Comparison of ENCODE assay signal across 8 mouse cellular contexts in the genomic region with DNA sequence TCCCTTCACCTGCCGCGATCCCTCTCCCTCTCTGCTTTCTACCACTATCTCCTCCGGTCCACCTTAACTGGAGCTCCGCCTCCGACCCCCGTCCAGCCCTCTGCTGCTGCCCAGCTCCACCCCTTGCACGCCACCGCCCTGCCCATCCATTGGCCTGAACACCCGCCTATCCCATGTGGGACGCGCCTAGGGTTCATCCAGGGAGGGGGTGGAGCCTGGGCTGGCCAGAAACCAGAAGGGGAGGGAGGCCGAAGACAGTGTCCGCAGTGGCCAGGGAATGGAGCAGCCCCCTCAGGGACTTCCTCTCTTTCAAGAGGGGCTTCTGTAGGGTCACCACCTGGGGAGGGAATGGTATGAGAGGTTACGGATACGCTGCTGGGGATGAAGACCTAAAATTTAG. TPM values are rescaled to one million over a fixed set of nuclear protein-coding genes. Genes with fewer than 3 reads are reported as not detected.
DNase-seq lines count a peak whose midpoint lies in the region; ATAC-seq and TF ChIP-seq lines count a peak whose summit lies in the region.

No protein-coding gene starts in this region.

- under 1% methylated on average over 15 of the region's 15 CpGs for WGBS in forebrain, embryonic 11.5 days
- under 1% methylated on average over 15 of the region's 15 CpGs for WGBS in heart, embryonic 16.5 days
- under 1% methylated on average over 15 of the region's 15 CpGs for WGBS in liver, embryonic 14.5 days (ENCODE audit: insufficient replicate concordance)
- under 1% methylated on average over 15 of the region's 15 CpGs for WGBS in stomach, embryonic 15.5 days

- TF ChIP-seq EP300 in ES-Bruce4 (IDR thresholded peaks at IDR 0.05; ENCODE audit: insufficient read depth, low read depth, low read length) = peak; percentile 55; the same call in 1 of the 2 replicates
- TF ChIP-seq EP300 in liver, embryonic 14.5 days (IDR thresholded peaks at IDR 0.05; ENCODE audit: low read depth) = no peak

- H3K9me3 ChIP-seq in ES-Bruce4 (replicated peaks; ENCODE audit: control insufficient read depth, insufficient read depth, low read length, poor library complexity, severe bottlenecking) = no peaks in the 10 kb centered on the region
- no peaks in the 10 kb centered on the region for H3K9me3 ChIP-seq in forebrain, embryonic 11.5 days (ENCODE audit: control insufficient read depth, low read length)
- no peaks in the 10 kb centered on the region for H3K9me3 ChIP-seq in heart, embryonic 16.5 days (replicated peaks; ENCODE audit: control insufficient read depth, low read length)
- no peaks in the 10 kb centered on the region for H3K9me3 ChIP-seq in liver, embryonic 14.5 days (ENCODE audit: control insufficient read depth, low read length)
- H3K9me3 ChIP-seq in stomach, embryonic 15.5 days = no peaks in the 10 kb centered on the region

- peak; percentile 91 for DNase-seq in c-Kit-positive CD71-positive TER-119-positive erythroid progenitor cells, embryonic 14.5 days (ENCODE audit: low spot score)
- DNase-seq in forebrain, embryonic 11.5 days (ENCODE audit: low spot score) = peak; percentile 98
- peak; percentile 99 to 100 for DNase-seq in kidney, postnatal 36 days
- DNase-seq in liver, embryonic 14.5 days (ENCODE audit: low read depth in 3 of 3, low spot score in 3 of 3) = peak; percentile 88 to 90 (median 89)
- DNase-seq in neural tube, embryonic 10.5 days (ENCODE audit: extremely low spot score, low spot score) = peak; percentile 95

- H3K4me1 ChIP-seq in ES-Bruce4 (ENCODE audit: control insufficient read depth, insufficient read depth, low read length) = peaks cover 2% of the 10 kb centered on the region
- H3K4me1 ChIP-seq in forebrain, embryonic 11.5 days (replicated peaks; ENCODE audit: control insufficient read depth, insufficient read depth, low read length) = peaks cover 36% of the 10 kb centered on the region
- H3K4me1 ChIP-seq in heart, embryonic 16.5 days (ENCODE audit: control insufficient read depth, insufficient read depth, low read length) = peaks cover 28% of the 10 kb centered on the region
- peaks cover 9 to 22% of the 10 kb centered on the region in 2 experiments for H3K4me1 ChIP-seq in liver, embryonic 14.5 days (replicated peaks; ENCODE audit: control insufficient read depth in 2 of 2, insufficient read depth in 2 of 2, low read length in 1 of 2)
- H3K4me1 ChIP-seq in stomach, embryonic 15.5 days = peaks cover 37% of the 10 kb centered on the region

- no peaks in the 10 kb centered on the region for H3K36me3 ChIP-seq in ES-Bruce4 (ENCODE audit: control insufficient read depth, insufficient read depth, low read length, poor library complexity, severe bottlenecking)
- H3K36me3 ChIP-seq in forebrain, embryonic 11.5 days (ENCODE audit: control insufficient read depth, insufficient read depth, low read length) = no peaks in the 10 kb centered on the region
- no peaks in the 10 kb centered on the region for H3K36me3 ChIP-seq in heart, embryonic 16.5 days (ENCODE audit: control insufficient read depth, insufficient read depth)
- no peaks in the 10 kb centered on the region for H3K36me3 ChIP-seq in liver, embryonic 14.5 days (replicated peaks; ENCODE audit: control insufficient read depth, insufficient read depth, low read depth)
- H3K36me3 ChIP-seq in stomach, embryonic 15.5 days = no peaks in the 10 kb centered on the region

- peak overlapping the region; percentile 80; the same call in 1 of the 2 replicates for H3K27ac ChIP-seq in ES-Bruce4 (ENCODE audit: insufficient read depth, low read length)
- H3K27ac ChIP-seq in forebrain, embryonic 11.5 days (ENCODE audit: low read depth, low read length) = peak overlapping the region; percentile 71
- peak overlapping the region; percentile 97 for H3K27ac ChIP-seq in heart, embryonic 16.5 days (ENCODE audit: low read length)
- peak overlapping the region; percentile 51 for H3K27ac ChIP-seq in liver, embryonic 14.5 days
- peak overlapping the region; percentile 98 for H3K27ac ChIP-seq in stomach, embryonic 15.5 days

- H3K9ac ChIP-seq in ES-Bruce4 (ENCODE audit: low read depth, poor library complexity, severe bottlenecking) = peak overlapping the region; percentile 52
- peak overlapping the region; percentile 55 for H3K9ac ChIP-seq in forebrain, embryonic 11.5 days (ENCODE audit: low read length)
- peak overlapping the region; percentile 88 for H3K9ac ChIP-seq in heart, embryonic 16.5 days (ENCODE audit: low read length)
- peak overlapping the region; percentile 63 for H3K9ac ChIP-seq in liver, embryonic 14.5 days (replicated peaks)
- H3K9ac ChIP-seq in stomach, embryonic 15.5 days = peak overlapping the region; percentile 45

- H3K4me3 ChIP-seq in ES-Bruce4 (ENCODE audit: low read depth, low read length) = peak overlapping the region; percentile 84
- H3K4me3 ChIP-seq in forebrain, embryonic 11.5 days (ENCODE audit: low read depth, low read length) = peak overlapping the region; percentile 48
- peak overlapping the region; percentile 77 for H3K4me3 ChIP-seq in heart, embryonic 16.5 days (ENCODE audit: low read length)
- H3K4me3 ChIP-seq in liver, embryonic 14.5 days (ENCODE audit: insufficient read depth in 1 of 2, low read depth in 2 of 2, low read length in 2 of 2) = peak overlapping the region; percentile 61 to 67
- peak overlapping the region; percentile 64 for H3K4me3 ChIP-seq in stomach, embryonic 15.5 days (replicated peaks)

- TF ChIP-seq POLR2A in ES-Bruce4 (IDR thresholded peaks at IDR 0.05; ENCODE audit: insufficient read depth, low read length) = no peak

- H3K4me2 ChIP-seq in forebrain, embryonic 11.5 days (ENCODE audit: low read depth, low read length, severe bottlenecking) = peak overlapping the region; percentile 99
- peak overlapping the region; percentile 90 for H3K4me2 ChIP-seq in heart, embryonic 16.5 days (ENCODE audit: low read depth, low read length)
- H3K4me2 ChIP-seq in liver, embryonic 14.5 days (ENCODE audit: low read depth) = peak overlapping the region; percentile 98
- peak overlapping the region; percentile 95 for H3K4me2 ChIP-seq in stomach, embryonic 15.5 days

- no peak for TF ChIP-seq CTCF in ES-Bruce4 (IDR thresholded peaks at IDR 0.05; ENCODE audit: low read depth, low read length)
- 0 out of 2 replicates have a peak, but pooled peaks have one; percentile 15 for TF ChIP-seq CTCF in liver, embryonic 14.5 days (IDR thresholded peaks at IDR 0.05; ENCODE audit: low read depth)

- ATAC-seq in forebrain, embryonic 11.5 days (replicated peaks; ENCODE audit: low FRiP score) = peak; percentile 94
- peak; percentile 93 for ATAC-seq in heart, embryonic 16.5 days (replicated peaks; ENCODE audit: extremely low read depth, insufficient read depth, low FRiP score)
- peak; percentile 89 for ATAC-seq in liver, embryonic 14.5 days (ENCODE audit: insufficient read depth)
- ATAC-seq in stomach, embryonic 15.5 days (ENCODE audit: insufficient read depth, low FRiP score, low read depth) = peak; percentile 91

- H3K27me3 ChIP-seq in ES-Bruce4 (ENCODE audit: control insufficient read depth, insufficient read depth, low read length, poor library complexity, severe bottlenecking) = no peaks in the 10 kb centered on the region
- H3K27me3 ChIP-seq in forebrain, embryonic 11.5 days (ENCODE audit: control insufficient read depth, insufficient read depth, low read length) = peaks cover 2% of the 10 kb centered on the region
- H3K27me3 ChIP-seq in heart, embryonic 16.5 days (ENCODE audit: control insufficient read depth, insufficient read depth, low read length) = no peaks in the 10 kb centered on the region
- H3K27me3 ChIP-seq in liver, embryonic 14.5 days (ENCODE audit: control insufficient read depth, insufficient read depth, low read length) = peaks cover 20% of the 10 kb centered on the region
- H3K27me3 ChIP-seq in stomach, embryonic 15.5 days (replicated peaks) = no peaks in the 10 kb centered on the region

RNA-seq across cellular contexts. Expression of gene Zbtb7b, which starts 1.0 kb away (rescaled TPM):
- polyA plus RNA-seq in ES-Bruce4 (2011; ENCODE audit: insufficient read depth, insufficient read length, low read depth, missing spikeins) = 35.1 and 35.7 TPM in 2 replicates
- polyA plus RNA-seq in forebrain, embryonic 11.5 days (2014; fragmentation: Nextera tagmentation; extraction: Ambion mirVana) = 1.3 and 1.4 TPM in 2 replicates
- 1.7 and 2.6 TPM in 2 replicates for polyA plus RNA-seq in heart, embryonic 16.5 days (2015; fragmentation: Nextera tagmentation; extraction: Ambion mirVana)
- polyA plus RNA-seq in liver, embryonic 14.5 days (2012; rRNA removed) = 5.4 and 6.9 TPM in 2 replicates
- 0.95 and 1.2 TPM in 2 replicates for polyA plus RNA-seq in liver, embryonic 14.5 days (2014; fragmentation: Nextera tagmentation; extraction: Ambion mirVana)
- polyA plus RNA-seq in stomach, embryonic 15.5 days (2015; fragmentation: Nextera tagmentation; extraction: Ambion mirVana) = 7.8 and 7.9 TPM in 2 replicates

RNA-seq across cellular contexts. Expression of gene Lenep, which starts 9.0 kb away (rescaled TPM):
- polyA plus RNA-seq in ES-Bruce4 (2011; ENCODE audit: insufficient read depth, insufficient read length, low read depth, missing spikeins) = not detected in 2 replicates
- 0.91 and 1.9 TPM in 2 replicates for polyA plus RNA-seq in forebrain, embryonic 11.5 days (2014; fragmentation: Nextera tagmentation; extraction: Ambion mirVana)
- polyA plus RNA-seq in heart, embryonic 16.5 days (2015; fragmentation: Nextera tagmentation; extraction: Ambion mirVana) = 1.7 TPM in 1 of 2 replicates, not detected in the other
- 0.75 and 0.76 TPM in 2 replicates for polyA plus RNA-seq in liver, embryonic 14.5 days (2012; rRNA removed)
- polyA plus RNA-seq in liver, embryonic 14.5 days (2014; fragmentation: Nextera tagmentation; extraction: Ambion mirVana) = not detected in 2 replicates
- not detected in 2 replicates for polyA plus RNA-seq in stomach, embryonic 15.5 days (2015; fragmentation: Nextera tagmentation; extraction: Ambion mirVana)

RNA-seq across cellular contexts. Expression of gene Flad1, which starts 18.1 kb away (rescaled TPM):
- polyA plus RNA-seq in ES-Bruce4 (2011; ENCODE audit: insufficient read depth, insufficient read length, low read depth, missing spikeins) = 16.5 and 25.1 TPM in 2 replicates
- 28.5 and 31.9 TPM in 2 replicates for polyA plus RNA-seq in forebrain, embryonic 11.5 days (2014; fragmentation: Nextera tagmentation; extraction: Ambion mirVana)
- polyA plus RNA-seq in heart, embryonic 16.5 days (2015; fragmentation: Nextera tagmentation; extraction: Ambion mirVana) = 38.8 and 41.0 TPM in 2 replicates
- polyA plus RNA-seq in liver, embryonic 14.5 days (2012; rRNA removed) = 8.7 and 9.2 TPM in 2 replicates
- 13.0 and 13.2 TPM in 2 replicates for polyA plus RNA-seq in liver, embryonic 14.5 days (2014; fragmentation: Nextera tagmentation; extraction: Ambion mirVana)
- 23.6 and 29.4 TPM in 2 replicates for polyA plus RNA-seq in stomach, embryonic 15.5 days (2015; fragmentation: Nextera tagmentation; extraction: Ambion mirVana)

RNA-seq across cellular contexts. Expression of gene Cks1b, which starts 24.6 kb away (rescaled TPM):
- 290 and 304 TPM in 2 replicates for polyA plus RNA-seq in ES-Bruce4 (2011; ENCODE audit: insufficient read depth, insufficient read length, low read depth, missing spikeins)
- polyA plus RNA-seq in forebrain, embryonic 11.5 days (2014; fragmentation: Nextera tagmentation; extraction: Ambion mirVana) = 491 and 495 TPM in 2 replicates
- 288 and 304 TPM in 2 replicates for polyA plus RNA-seq in heart, embryonic 16.5 days (2015; fragmentation: Nextera tagmentation; extraction: Ambion mirVana)
- 133 and 172 TPM in 2 replicates for polyA plus RNA-seq in liver, embryonic 14.5 days (2012; rRNA removed)
- polyA plus RNA-seq in liver, embryonic 14.5 days (2014; fragmentation: Nextera tagmentation; extraction: Ambion mirVana) = 288 and 295 TPM in 2 replicates
- 409 and 450 TPM in 2 replicates for polyA plus RNA-seq in stomach, embryonic 15.5 days (2015; fragmentation: Nextera tagmentation; extraction: Ambion mirVana)

RNA-seq across cellular contexts. Expression of gene Shc1, which starts 24.6 kb away (rescaled TPM):
- polyA plus RNA-seq in ES-Bruce4 (2011; ENCODE audit: insufficient read depth, insufficient read length, low read depth, missing spikeins) = 87.4 and 88.9 TPM in 2 replicates
- polyA plus RNA-seq in forebrain, embryonic 11.5 days (2014; fragmentation: Nextera tagmentation; extraction: Ambion mirVana) = 30.9 and 31.6 TPM in 2 replicates
- polyA plus RNA-seq in heart, embryonic 16.5 days (2015; fragmentation: Nextera tagmentation; extraction: Ambion mirVana) = 67.7 and 72.3 TPM in 2 replicates
- 36.9 and 38.8 TPM in 2 replicates for polyA plus RNA-seq in liver, embryonic 14.5 days (2012; rRNA removed)
- 27.5 and 30.6 TPM in 2 replicates for polyA plus RNA-seq in liver, embryonic 14.5 days (2014; fragmentation: Nextera tagmentation; extraction: Ambion mirVana)
- polyA plus RNA-seq in stomach, embryonic 15.5 days (2015; fragmentation: Nextera tagmentation; extraction: Ambion mirVana) = 84.6 and 103 TPM in 2 replicates

Comparison
In these comparisons a context has a peak if more than half of its experiments do, and no peak if none do; other contexts are left out.
1. Peak in every context shown above with its lines: DNase-seq, ATAC-seq, H3K4me3 ChIP-seq and H3K27ac ChIP-seq.